Mouse (Mus musculus) kidney, embryonic 16.5 days (tissue): ENCODE data around the gene Galk1. TPM values are rescaled to one million over a fixed set of nuclear protein-coding genes. Genes with fewer than 3 reads are reported as not detected.

Source experiments
- ATAC-seq: fragments of 200-750 bp; cut with Nextera tagmentation; 2 replicates; pipeline ENCODE4 v1.8.0; 2017; ENCODE audit warnings: moderate TSS enrichment; ENCODE audit not compliant: low FRiP score, low TSS enrichment
- H3K27ac ChIP-seq: fragments of 300-500 bp; sonication (generic); 2 replicates; pipeline ENCODE4 v1.5.1; 2014; ENCODE audit warnings: low read length
- H3K27me3 ChIP-seq: fragments of 300-500 bp; sonication (generic); 2 replicates; pipeline ENCODE4 v1.6.1; 2014; ENCODE audit warnings: low read length, control low read depth, mixed read lengths; ENCODE audit not compliant: insufficient read depth
- H3K36me3 ChIP-seq: fragments of 300-500 bp; sonication (generic); 2 replicates; pipeline ENCODE4 v1.6.1; 2014; ENCODE audit warnings: low read length, control low read depth, mixed read lengths; ENCODE audit not compliant: insufficient read depth
- H3K4me1 ChIP-seq: fragments of 300-500 bp; sonication (generic); 2 replicates; pipeline ENCODE4 v1.6.1; 2014; ENCODE audit warnings: low read length, control low read depth, mixed read lengths; ENCODE audit not compliant: insufficient read depth
- H3K4me2 ChIP-seq: fragments of 300-500 bp; sonication (generic); replicated peaks from 2 replicates; pipeline ENCODE4 v1.6.1; 2014; ENCODE audit warnings: low read depth, low read length
- H3K4me3 ChIP-seq: fragments of 300-500 bp; sonication (generic); 2 replicates; pipeline ENCODE4 v1.5.1; 2014; ENCODE audit warnings: mild to moderate bottlenecking, low read length
- H3K9ac ChIP-seq: fragments of 300-500 bp; sonication (generic); replicated peaks from 2 replicates; pipeline ENCODE4 v1.6.1; 2014; ENCODE audit warnings: low read length
- H3K9me3 ChIP-seq: fragments of 300-500 bp; sonication (generic); 2 replicates; pipeline ENCODE4 v1.6.1; 2016; ENCODE audit warnings: low read length, control low read depth
- WGBS: fragments of 180-500 bp; shearing (Covaris S2); extraction: QIAGEN DNeasy Blood & Tissue Kit; methylation state at CpG from one replicate; pipeline ENCODE4 v1.1.7; 2014; 5-methylcytosine and 5-hydroxymethylcytosine counted together
- polyA plus RNA-seq: library from polyadenylated mRNA; unstranded; fragments of >200 nt; fragmentation: Nextera tagmentation; extraction: Ambion mirVana; gene quantifications from 2 replicates; pipeline ENCODE4 v1.2.1, GENCODE M21; 2015

The Galk1 gene
- polyA plus RNA-seq, 1 experiment from 2014 or later, result 240 TPM

- Histone ChIP-seq H3K4me3 (no peak overlapping the region), H3K9ac (no peak overlapping the region), H3K27me3 (no peaks in the 10 kb centered on the region), H3K4me2 (no peak overlapping the region), H3K36me3 (peaks cover 65% of the 10 kb centered on the region), H3K4me1 (peaks cover 14% of the 10 kb centered on the region), H3K9me3 (no peaks in the 10 kb centered on the region), H3K27ac (no peak overlapping the region)
- no peak for ATAC-seq
- WGBS, result 83% methylated on average over 10 of the region's 10 CpGs
Observed at GRCm38 (mm10) chr11:115964977-115965604, 47.4 kb downstream of the Galk1 start.

- H3K36me3 ChIP-seq, result peaks cover 77% of the 10 kb centered on the region
- WGBS, result 95% methylated on average over 9 of the region's 9 CpGs
- H3K27me3 ChIP-seq, result no peaks in the 10 kb centered on the region
- no peak for ATAC-seq
- H3K9me3 ChIP-seq, result no peaks in the 10 kb centered on the region
- H3K4me2 ChIP-seq, result no peak overlapping the region
- no peak overlapping the region for H3K9ac ChIP-seq
- H3K4me1 ChIP-seq, result no peaks in the 10 kb centered on the region
- H3K27ac ChIP-seq, result no peak overlapping the region
- no peak overlapping the region for H3K4me3 ChIP-seq
Observed at GRCm38 (mm10) chr11:115962651-115963412, 49.7 kb downstream of the Galk1 start.

GRCm38 (mm10) chr11:115959018-115959417 lies 53.5 kb downstream of the Galk1 start:
- H3K9me3 ChIP-seq, result no peaks in the 10 kb centered on the region
- no peak overlapping the region for H3K4me2 ChIP-seq
- no peak for ATAC-seq
- H3K27me3 ChIP-seq, result no peaks in the 10 kb centered on the region
- H3K36me3 ChIP-seq, result peaks cover 59% of the 10 kb centered on the region
- no peak overlapping the region for H3K4me3 ChIP-seq
- H3K27ac ChIP-seq, result no peak overlapping the region
- no peaks in the 10 kb centered on the region for H3K4me1 ChIP-seq
- no peak overlapping the region for H3K9ac ChIP-seq
- WGBS, result 96% methylated on average over 9 of the region's 9 CpGs

Other genes starting within 250 kb of the Galk1 start
- 33.4 and 34.5 TPM in 2 replicates for gene Tmem94, start 247.3 kb downstream of the Galk1 start, polyA plus RNA-seq
- gene Caskin2, start 199.1 kb downstream of the Galk1 start, polyA plus RNA-seq, result 21.5 and 23.6 TPM in 2 replicates
- gene Tsen54, start 198.0 kb downstream of the Galk1 start, polyA plus RNA-seq, result 48.1 and 50.2 TPM in 2 replicates
- gene Llgl2, start 188.7 kb downstream of the Galk1 start, polyA plus RNA-seq, result 58.3 and 64.5 TPM in 2 replicates
- gene Myo15b, start 154.3 kb downstream of the Galk1 start, polyA plus RNA-seq, result 12.6 and 14.2 TPM in 2 replicates
- gene Smim5, start 112.8 kb downstream of the Galk1 start, polyA plus RNA-seq, result 4.7 and 5.0 TPM in 2 replicates
- 11.8 and 12.8 TPM in 2 replicates for gene Smim6, start 100.7 kb downstream of the Galk1 start, polyA plus RNA-seq
- 35.9 and 38.9 TPM in 2 replicates for gene Sap30bp, start 79.4 kb downstream of the Galk1 start, polyA plus RNA-seq
- gene Recql5, start 79.2 kb downstream of the Galk1 start, polyA plus RNA-seq, result 25.3 and 26.9 TPM in 2 replicates
- gene Itgb4, start 38.0 kb downstream of the Galk1 start, polyA plus RNA-seq, result 2.5 and 3.4 TPM in 2 replicates
- gene H3f3b, start 15.2 kb upstream of the Galk1 start, polyA plus RNA-seq, result 1,676 and 1,744 TPM in 2 replicates
- 41.2 and 46.6 TPM in 2 replicates for gene Unk, start 17.6 kb upstream of the Galk1 start, polyA plus RNA-seq
- 1.00 and 1.4 TPM in 2 replicates for gene Unc13d, start 65.2 kb upstream of the Galk1 start, polyA plus RNA-seq
- gene Wbp2, start 74.3 kb upstream of the Galk1 start, polyA plus RNA-seq, result 99.4 and 123 TPM in 2 replicates
- gene Trim47, start 114.5 kb upstream of the Galk1 start, polyA plus RNA-seq, result 23.9 and 31.2 TPM in 2 replicates
- gene Trim65, start 118.4 kb upstream of the Galk1 start, polyA plus RNA-seq, result 4.9 and 6.3 TPM in 2 replicates
- 119 and 120 TPM in 2 replicates for gene Mrpl38, start 126.1 kb upstream of the Galk1 start, polyA plus RNA-seq
- 38.7 and 45.6 TPM in 2 replicates for gene Fbf1, start 155.4 kb upstream of the Galk1 start, polyA plus RNA-seq
- gene Ten1, start 186.1 kb upstream of the Galk1 start, polyA plus RNA-seq, result 85.0 and 85.9 TPM in 2 replicates
- gene Acox1, start 186.3 kb upstream of the Galk1 start, polyA plus RNA-seq, result 46.1 and 48.8 TPM in 2 replicates
- gene Evpl, start 225.4 kb upstream of the Galk1 start, polyA plus RNA-seq, result 3.5 and 4.1 TPM in 2 replicates